7 mouse cellular contexts compared by ENCODE assay signal in genomic region chr11:31672170-31672563, GRCm38 (mm10). TPM values are rescaled to one million over a fixed set of nuclear protein-coding genes. Genes with fewer than 3 reads are reported as not detected.
DNase-seq lines count a peak whose midpoint lies in the region; ATAC-seq lines count a peak whose summit lies in the region.

No protein-coding gene starts in this region.

- H3K4me2 ChIP-seq in forebrain, embryonic 12.5 days = peak overlapping the region; percentile 58
- peak overlapping the region; percentile 68 for H3K4me2 ChIP-seq in limb, embryonic 12.5 days
- H3K4me2 ChIP-seq in stomach, embryonic 14.5 days (replicated peaks; ENCODE audit: low read depth, low read length) = peak overlapping the region; percentile 61

- WGBS in forebrain, embryonic 12.5 days = 11% methylated on average over 9 of the region's 9 CpGs
- 11% methylated on average over 9 of the region's 9 CpGs for WGBS in limb, embryonic 12.5 days
- WGBS in stomach, embryonic 14.5 days = 11% methylated on average over 9 of the region's 9 CpGs

- H3K9me3 ChIP-seq in megakaryocyte, embryonic 14.5 days = no peaks in the 10 kb centered on the region
- H3K9me3 ChIP-seq in forebrain, embryonic 12.5 days = no peaks in the 10 kb centered on the region
- no peaks in the 10 kb centered on the region for H3K9me3 ChIP-seq in limb, embryonic 12.5 days
- H3K9me3 ChIP-seq in stomach, embryonic 14.5 days (ENCODE audit: control insufficient read depth, low read depth, low read length) = no peaks in the 10 kb centered on the region

- H3K4me3 ChIP-seq in megakaryocyte, embryonic 14.5 days (replicated peaks) = peak overlapping the region; percentile 93
- peak overlapping the region; percentile 95 for H3K4me3 ChIP-seq in forebrain, embryonic 12.5 days (replicated peaks)
- peak overlapping the region; percentile 95 for H3K4me3 ChIP-seq in limb, embryonic 12.5 days (replicated peaks)
- H3K4me3 ChIP-seq in stomach, embryonic 14.5 days (ENCODE audit: low read depth, low read length) = peak overlapping the region; percentile 76

- H3K9ac ChIP-seq in forebrain, embryonic 12.5 days = peak overlapping the region; percentile 94
- H3K9ac ChIP-seq in limb, embryonic 12.5 days (replicated peaks) = peak overlapping the region; percentile 96
- peak overlapping the region; percentile 41 for H3K9ac ChIP-seq in stomach, embryonic 14.5 days (replicated peaks; ENCODE audit: low read depth, low read length)

- DNase-seq in left cerebral cortex, adult 11 months (ENCODE audit: low spot score) = no peak
- DNase-seq in left cerebral cortex, adult 8-10 months (ENCODE audit: low spot score in 2 of 2) = no peak

- H3K27me3 ChIP-seq in megakaryocyte, embryonic 14.5 days (replicated peaks) = no peaks in the 10 kb centered on the region
- no peaks in the 10 kb centered on the region for H3K27me3 ChIP-seq in forebrain, embryonic 12.5 days
- no peaks in the 10 kb centered on the region for H3K27me3 ChIP-seq in limb, embryonic 12.5 days
- no peaks in the 10 kb centered on the region for H3K27me3 ChIP-seq in stomach, embryonic 14.5 days (ENCODE audit: control insufficient read depth, insufficient read depth, low read length)

- ATAC-seq in megakaryocyte, adult 5-6 weeks (ENCODE audit: poor library complexity, severe bottlenecking) = no peak
- ATAC-seq in forebrain, embryonic 12.5 days (ENCODE audit: low FRiP score) = peak; percentile 68
- peak; percentile 73 for ATAC-seq in limb, embryonic 12.5 days (ENCODE audit: insufficient number of reproducible peaks, insufficient read depth, low FRiP score, low TSS enrichment, low read depth)
- ATAC-seq in stomach, embryonic 14.5 days (ENCODE audit: insufficient number of reproducible peaks, insufficient read depth, low FRiP score, low read depth) = peak; percentile 54; the same call in 1 of the 2 replicates

- peaks cover 44% of the 10 kb centered on the region for H3K4me1 ChIP-seq in megakaryocyte, embryonic 14.5 days
- peaks cover 16% of the 10 kb centered on the region for H3K4me1 ChIP-seq in forebrain, embryonic 12.5 days
- peaks cover 12% of the 10 kb centered on the region for H3K4me1 ChIP-seq in limb, embryonic 12.5 days (replicated peaks)
- peaks cover 5% of the 10 kb centered on the region for H3K4me1 ChIP-seq in stomach, embryonic 14.5 days (ENCODE audit: control insufficient read depth, insufficient read depth, low read length)

- H3K36me3 ChIP-seq in megakaryocyte, embryonic 14.5 days (replicated peaks; ENCODE audit: low read length) = peaks cover 27% of the 10 kb centered on the region
- peaks cover 26% of the 10 kb centered on the region for H3K36me3 ChIP-seq in forebrain, embryonic 12.5 days (replicated peaks)
- H3K36me3 ChIP-seq in limb, embryonic 12.5 days = peaks cover 22% of the 10 kb centered on the region
- peaks cover 12% of the 10 kb centered on the region for H3K36me3 ChIP-seq in stomach, embryonic 14.5 days (ENCODE audit: control insufficient read depth, insufficient read depth, low read length)

- H3K27ac ChIP-seq in forebrain, embryonic 12.5 days = no peak overlapping the region
- no peak overlapping the region for H3K27ac ChIP-seq in limb, embryonic 12.5 days
- H3K27ac ChIP-seq in stomach, embryonic 14.5 days (ENCODE audit: low read length) = no peak overlapping the region

RNA-seq across cellular contexts. Expression of gene Bod1, which starts 0.5 kb away (rescaled TPM):
- 5.0 and 5.2 TPM in 2 replicates for polyA plus RNA-seq in megakaryocyte, embryonic 14.5 days (2012; ENCODE audit: insufficient read depth, low replicate concordance)
- 7.1 and 9.7 TPM in 2 replicates for total RNA-seq in megakaryocyte, adult 5-6 weeks (2015)
- 8.3 and 12.7 TPM in 2 replicates for total RNA-seq in megakaryocyte, adult 5-6 weeks (2017)
- polyA plus RNA-seq in forebrain, embryonic 12.5 days (2016; fragmentation: Nextera tagmentation; extraction: Ambion mirVana) = 152 and 162 TPM in 2 replicates
- polyA plus RNA-seq in limb, embryonic 12.5 days (2016; fragmentation: Nextera tagmentation; extraction: Ambion mirVana) = 122 and 135 TPM in 2 replicates
- 92.3 and 100 TPM in 2 replicates for polyA plus RNA-seq in stomach, embryonic 14.5 days (2014; fragmentation: Nextera tagmentation; extraction: Ambion mirVana)
- 100 to 1,000 TPM in 3 of 4 experiments, 10 to 100 TPM in 1; 96.6 to 104 (median 102) TPM for total RNA-seq in left cerebral cortex, adult 8-10 months (2022)

Comparison
In these comparisons a context has a peak if more than half of its experiments do, and no peak if none do; other contexts are left out.
1. H3K9ac ChIP-seq: peak in every context shown above with its lines; median percentile 96 in limb, embryonic 12.5 days; 94 in forebrain, embryonic 12.5 days; 41 in stomach, embryonic 14.5 days.
2. RNA of gene Bod1, which starts 0.5 kb away (polyA plus RNA-seq): 152 to 162 TPM in forebrain, embryonic 12.5 days, 122 to 135 TPM in limb, embryonic 12.5 days and 92.3 to 100 TPM in stomach, embryonic 14.5 days; 5.0 to 5.2 TPM in megakaryocyte, embryonic 14.5 days; every median in the first group is over 10 times any median in the second.
3. Peak in every context shown above with its lines, with median percentiles within 50 percentile points of each other: H3K4me3 ChIP-seq and H3K4me2 ChIP-seq.